Mouse (Mus musculus): ENCODE results near the gene Rps2. TPM values are rescaled to one million over a fixed set of nuclear protein-coding genes. Genes with fewer than 3 reads are reported as not detected.

Rps2 gene
- total RNA-seq, 2 experiments from 2014 or later = 508 to 641 TPM

- peak overlapping the region; percentile 67 for H3K4me3 ChIP-seq
- TF ChIP-seq CTCF (IDR thresholded peaks at IDR 0.05) = no peak
- intact Hi-C loops (cut with DNase I) = no loop called here
- no peak overlapping the region for H3K27ac ChIP-seq
- no peak for DNase-seq
These were observed 30.3 kb upstream of the Rps2 start for GRCm38 (mm10) chr17:24687599-24687998.

GRCm38 (mm10) chr17:24689251-24690081, 28.4 kb upstream of the Rps2 start, which contains the start of gene Syngr3:
TSS of gene Syngr3 (minus strand) at chr17:24689955.
- DNase-seq = no peak
- no peak within 1 kb of the TSS for H3K27ac ChIP-seq
- no peak for TF ChIP-seq CTCF (IDR thresholded peaks at IDR 0.05)
- intact Hi-C loops (cut with DNase I) = no loop called here
- H3K4me3 ChIP-seq = peak within 1 kb of the TSS; percentile 67

GRCm38 (mm10) chr17:24692385-24692784, 25.5 kb upstream of the Rps2 start:
- no peak for DNase-seq
- Histone ChIP-seq H3K4me3 (no peak overlapping the region), H3K27ac (no peak overlapping the region)
- intact Hi-C loops (cut with DNase I) = no loop called here
- no peak for TF ChIP-seq CTCF (IDR thresholded peaks at IDR 0.05)

- no peak for TF ChIP-seq CTCF (IDR thresholded peaks at IDR 0.05)
- peak overlapping the region; percentile 92 for H3K27ac ChIP-seq
- intact Hi-C loops (cut with DNase I) = no loop called here
- DNase-seq = no peak
- H3K4me3 ChIP-seq = peak overlapping the region; percentile 82
These were observed 22.4 kb upstream of the Rps2 start for GRCm38 (mm10) chr17:24695326-24696010.

GRCm38 (mm10) chr17:24696011-24696697, 21.8 kb upstream of the Rps2 start, which contains the start of the genes Gfer and Noxo1:
TSS of gene Gfer (minus strand) at chr17:24696156.
TSS of gene Noxo1 (plus strand) at chr17:24696234.
- H3K27ac ChIP-seq = peak within 1 kb of the TSS; percentile 92
- peak; percentile 48 for TF ChIP-seq CTCF (IDR thresholded peaks at IDR 0.05)
- intact Hi-C loops (cut with DNase I) = no loop called here
- peak within 1 kb of the TSS; percentile 82 for H3K4me3 ChIP-seq
- DNase-seq = peak; percentile 96

- intact Hi-C loops (cut with DNase I) = no loop called here
- TF ChIP-seq CTCF (IDR thresholded peaks at IDR 0.05) = no peak
- Histone ChIP-seq H3K4me3 (no peak overlapping the region), H3K27ac (no peak overlapping the region)
- no peak for DNase-seq
These were observed 19.9 kb upstream of the Rps2 start for GRCm38 (mm10) chr17:24697985-24698384.

- Histone ChIP-seq H3K4me3 (no peak overlapping the region), H3K27ac (no peak overlapping the region)
- DNase-seq = no peak
- intact Hi-C loops (cut with DNase I) = no loop called here
- no peak for TF ChIP-seq CTCF (IDR thresholded peaks at IDR 0.05)
These were observed 19.2 kb upstream of the Rps2 start for GRCm38 (mm10) chr17:24698715-24699114.

GRCm38 (mm10) chr17:24699473-24699872, 18.4 kb upstream of the Rps2 start:
- intact Hi-C loops (cut with DNase I) = no loop called here
- H3K27ac ChIP-seq = no peak overlapping the region
- no peak for DNase-seq
- no peak for TF ChIP-seq CTCF (IDR thresholded peaks at IDR 0.05)
- H3K4me3 ChIP-seq = no peak overlapping the region

GRCm38 (mm10) chr17:24701251-24701650, 16.7 kb upstream of the Rps2 start:
- no peak for TF ChIP-seq CTCF (IDR thresholded peaks at IDR 0.05)
- Histone ChIP-seq H3K4me3 (no peak overlapping the region), H3K27ac (no peak overlapping the region)
- DNase-seq = no peak
- intact Hi-C loops (cut with DNase I) = no loop called here

- intact Hi-C loops (cut with DNase I) = no loop called here
- TF ChIP-seq CTCF (IDR thresholded peaks at IDR 0.05) = no peak
- Histone ChIP-seq H3K27ac (no peak overlapping the region), H3K4me3 (no peak overlapping the region)
- DNase-seq = no peak
These were observed 12.1 kb upstream of the Rps2 start for GRCm38 (mm10) chr17:24705821-24706220.

- no peak for TF ChIP-seq CTCF (IDR thresholded peaks at IDR 0.05)
- Histone ChIP-seq H3K27ac (peak within 1 kb of the TSS; percentile 86), H3K4me3 (peak within 1 kb of the TSS; percentile 75)
- DNase-seq = peak; percentile 94
- intact Hi-C loops (cut with DNase I) = loop anchor here (1.0 kb wide), 1 partner anchor 12 kb away; no protein-coding TSS in a partner anchor
These were observed 10.7 kb upstream of the Rps2 start, which contains the start of gene Tbl3 for GRCm38 (mm10) chr17:24706982-24707800. TSS of gene Tbl3 (minus strand) at chr17:24707660.
